Mouse (Mus musculus): ENCODE data around the gene Btnl6. TPM values are rescaled to one million over a fixed set of nuclear protein-coding genes. Genes with fewer than 3 reads are reported as not detected.

Gene Btnl6
- total RNA-seq (2023) = not detected

GRCm38 (mm10) chr17:34517252-34517651, at the start of gene Btnl6:
Btnl6 (minus strand) TSS chr17:34517352.

GRCm38 (mm10) chr17:34564003-34564421, 46.9 kb upstream of the Btnl6 start, which contains the start of gene Notch4:
Notch4 (plus strand) TSS chr17:34564268.

GRCm38 (mm10) chr17:34477238-34478013, 39.7 kb downstream of the Btnl6 start, which contains the start of gene Btnl4:
Btnl4 (minus strand) TSS chr17:34477318.

Other genes with a start within 250 kb of the Btnl6 start
- 347 TPM for gene H2-Aa, start 229.5 kb downstream of the Btnl6 start, total RNA-seq (2023)
- 266 TPM for gene H2-Eb1, start 211.5 kb downstream of the Btnl6 start, total RNA-seq (2023)
- 3.2 TPM for gene H2-Eb2, start 191.7 kb downstream of the Btnl6 start, total RNA-seq (2023)
- 1.2 TPM for gene Btnl2, start 162.5 kb downstream of the Btnl6 start, total RNA-seq (2023)
- gene Btnl1, start 140.2 kb downstream of the Btnl6 start, total RNA-seq (2023) = 0.40 TPM
- gene BC051142, start 118.5 kb downstream of the Btnl6 start, total RNA-seq (2023) = 0.95 TPM
- gene Btnl4, start 40.0 kb downstream of the Btnl6 start, total RNA-seq (2023) = not detected
- gene Notch4, start 46.9 kb upstream of the Btnl6 start, total RNA-seq (2023) = 0.67 TPM
- 188 TPM for gene Gpsm3, start 72.5 kb upstream of the Btnl6 start, total RNA-seq (2023)
- 45.2 TPM for gene Pbx2, start 73.9 kb upstream of the Btnl6 start, total RNA-seq (2023)
- gene Ager, start 80.5 kb upstream of the Btnl6 start, total RNA-seq (2023) = 4.8 TPM
- 29.0 TPM for gene Rnf5, start 86.3 kb upstream of the Btnl6 start, total RNA-seq (2023)
- 54.0 TPM for gene Agpat1, start 86.9 kb upstream of the Btnl6 start, total RNA-seq (2023)
- 4.3 TPM for gene Egfl8, start 98.6 kb upstream of the Btnl6 start, total RNA-seq (2023)
- gene Ppt2, start 111.2 kb upstream of the Btnl6 start, total RNA-seq (2023) = 22.5 TPM
- 15.2 TPM for gene Prrt1, start 112.2 kb upstream of the Btnl6 start, total RNA-seq (2023)
- gene Fkbpl, start 127.4 kb upstream of the Btnl6 start, total RNA-seq (2023) = 3.1 TPM
- 47.8 TPM for gene Atf6b, start 129.8 kb upstream of the Btnl6 start, total RNA-seq (2023)
- 0.09 TPM for gene Tnxb, start 153.2 kb upstream of the Btnl6 start, total RNA-seq (2023)
- 1.3 TPM for gene C4b, start 226.5 kb upstream of the Btnl6 start, total RNA-seq (2023)

Data from CD8-positive naive resting alpha-beta T cell, adult 57 days (primary cell).